23 mouse cellular contexts compared by ENCODE assay signal in genomic region chr5:77359971-77360370, GRCm38 (mm10). TPM values are rescaled to one million over a fixed set of nuclear protein-coding genes. Genes with fewer than 3 reads are reported as not detected.
DNase-seq lines count a peak whose midpoint lies in the region; ATAC-seq and TF ChIP-seq lines count a peak whose summit lies in the region.
"Had no signal": no experiment of that assay in that cellular context is flagged by ENCODE, and none has a peak within 500 bp of the region (broad histone marks: within the 10 kb centered on the region; RNA-seq: fewer than 3 reads in every experiment).

No protein-coding gene starts in this region.

- H3K9me3 ChIP-seq in kidney, embryonic 16.5 days (ENCODE audit: low read length): no peaks in the 10 kb centered on the region
- H3K9me3 ChIP-seq in E14TG2a.4 (ENCODE audit: low read length): no peaks in the 10 kb centered on the region
- H3K9me3 ChIP-seq: embryonic facial prominence, embryonic 13.5 days; forebrain, embryonic 13.5 days; G1E; heart, embryonic 10.5 days; hindbrain, embryonic 15.5 days had no signal

- H3K4me1 ChIP-seq in heart, adult 2 months (ENCODE audit: control insufficient read depth, insufficient read depth, low read length): peaks cover 35% of the 10 kb centered on the region
- H3K4me1 ChIP-seq in kidney, embryonic 16.5 days (ENCODE audit: insufficient read depth, low read length): peaks cover 63% of the 10 kb centered on the region
- H3K4me1 ChIP-seq in E14TG2a.4 (replicated peaks; ENCODE audit: low read depth, low read length): peaks cover 60% of the 10 kb centered on the region

- no peak overlapping the region for H3K9ac ChIP-seq in heart, adult 2 months (ENCODE audit: low read depth, low read length)
- H3K9ac ChIP-seq in kidney, embryonic 16.5 days (replicated peaks; ENCODE audit: low read length): no peak overlapping the region
- H3K9ac ChIP-seq: embryonic facial prominence, embryonic 13.5 days; forebrain, embryonic 13.5 days; forebrain, postnatal 0 days; hindbrain, embryonic 15.5 days had no signal

- intact Hi-C loops in heart, adult 2 months (cut with DNase I): no loop called here
- intact Hi-C loops in heart, postnatal 25 days (cut with DNase I): no loop called here

- H3K4me2 ChIP-seq in kidney, embryonic 16.5 days (replicated peaks; ENCODE audit: low read depth, low read length): no peak overlapping the region
- H3K4me2 ChIP-seq: embryonic facial prominence, embryonic 13.5 days; forebrain, embryonic 13.5 days; hindbrain, embryonic 15.5 days had no signal

- peak overlapping the region; percentile 68 for H3K27ac ChIP-seq in heart, adult 2 months
- peak overlapping the region; percentile 8; the same call in 1 of the 2 replicates for H3K27ac ChIP-seq in kidney, embryonic 16.5 days (ENCODE audit: low read length)
- H3K27ac ChIP-seq: embryonic facial prominence, embryonic 13.5 days; forebrain, embryonic 13.5 days; heart, embryonic 10.5 days; hindbrain, embryonic 15.5 days had no signal

- no peak for TF ChIP-seq CTCF in heart, adult 2 months (IDR thresholded peaks at IDR 0.05)
- no peak for TF ChIP-seq CTCF in E14TG2a.4 (conservative IDR thresholded peaks at IDR 0.05; ENCODE audit: low read length)

- H3K4me3 ChIP-seq in heart, adult 2 months: no peak overlapping the region
- H3K4me3 ChIP-seq in kidney, embryonic 16.5 days (ENCODE audit: low read length): no peak overlapping the region
- H3K4me3 ChIP-seq in E14TG2a.4 (replicated peaks; ENCODE audit: low read length): 0 out of 2 replicates have a peak overlapping the region, but pooled peaks have one; percentile 17
- H3K4me3 ChIP-seq: embryonic facial prominence, embryonic 13.5 days; forebrain, embryonic 13.5 days; heart, embryonic 10.5 days; hindbrain, embryonic 15.5 days had no signal

- no peak for TF ChIP-seq POLR2A in heart, adult 2 months (IDR thresholded peaks at IDR 0.05; ENCODE audit: insufficient read depth, low read depth, low read length)

- no peak for DNase-seq in heart, adult 2 months
- no peak for DNase-seq in heart, postnatal 25 days (ENCODE audit: low spot score)
- no peak for DNase-seq in kidney, postnatal 25 days
- peak; percentile 50 for DNase-seq in ZHBTc4 (ENCODE audit: low read depth, low spot score)
- DNase-seq in layer of hippocampus, postnatal 25 days (ENCODE audit: extremely low spot score in 1 of 2, low spot score in 1 of 2): no peak
- DNase-seq in lung, adult 18-20 months: no peak
- DNase-seq: adrenal gland, postnatal 14 days; cerebellum, adult 18-20 months; cerebellum, adult 9-11 months; cerebellum, postnatal 36 days; forebrain, postnatal 0 days; gastrocnemius, postnatal 25 days; heart, adult 11 months; heart, postnatal 36 days had no signal

- ATAC-seq in kidney, embryonic 16.5 days (ENCODE audit: low FRiP score, low TSS enrichment): no peak
- ATAC-seq: activated CD4-positive, CD25-positive, alpha-beta regulatory T cell, adult 4 months; forebrain, embryonic 13.5 days; forebrain, postnatal 0 days had no signal

- H3K36me3 ChIP-seq in heart, adult 2 months (ENCODE audit: control insufficient read depth, insufficient read depth, low read length): peaks cover 21% of the 10 kb centered on the region
- H3K36me3 ChIP-seq in kidney, embryonic 16.5 days (ENCODE audit: insufficient read depth, low read length): no peaks in the 10 kb centered on the region
- H3K36me3 ChIP-seq in E14TG2a.4 (ENCODE audit: insufficient read depth, low read length): no peaks in the 10 kb centered on the region
- H3K36me3 ChIP-seq: embryonic facial prominence, embryonic 13.5 days; G1E; heart, embryonic 10.5 days; hindbrain, embryonic 15.5 days had no signal

- no peak for TF ChIP-seq EP300 in heart, adult 2 months (IDR thresholded peaks at IDR 0.05; ENCODE audit: insufficient read depth, low read depth, low read length)

- 86% methylated on average over 4 of the region's 4 CpGs for WGBS in heart, adult 2 months
- WGBS in kidney, embryonic 16.5 days: 89% methylated on average over 4 of the region's 4 CpGs

- no peaks in the 10 kb centered on the region; the same call in 1 of the 2 replicates for H3K79me2 ChIP-seq in heart, adult 2 months (replicated peaks; ENCODE audit: control insufficient read depth, insufficient read depth, low read length)

- H3K27me3 ChIP-seq in heart, adult 2 months (ENCODE audit: control insufficient read depth, insufficient read depth, low read length): no peaks in the 10 kb centered on the region
- no peaks in the 10 kb centered on the region for H3K27me3 ChIP-seq in kidney, embryonic 16.5 days (ENCODE audit: insufficient read depth, low read length)
- H3K27me3 ChIP-seq in E14TG2a.4 (ENCODE audit: insufficient read depth, low read length): peaks cover 12% of the 10 kb centered on the region; the same call in 1 of the 2 replicates
- H3K27me3 ChIP-seq: CH12.LX; embryonic facial prominence, embryonic 13.5 days; hindbrain, embryonic 15.5 days had no signal

RNA-seq across cellular contexts. Expression of gene Igfbp7, which starts 47.9 kb away (rescaled TPM):
- 100 to 1,000 TPM; 174 to 205 TPM for total RNA-seq in heart, adult 2 months (2021)
- polyA plus RNA-seq in heart, adult 2 months (2012; rRNA removed): 342 and 353 TPM in 2 replicates
- total RNA-seq in heart, postnatal 25 days (2021): 100 to 1,000 TPM; 251 to 311 TPM
- 455 and 475 TPM in 2 replicates for polyA plus RNA-seq in kidney, embryonic 16.5 days (2015; fragmentation: Nextera tagmentation; extraction: Ambion mirVana)
- total RNA-seq in layer of hippocampus, postnatal 25 days (2021): 10 to 100 TPM; 31.2 to 33.6 TPM
- total RNA-seq: G1E had no signal
- polyA plus RNA-seq: G1E had no signal

RNA-seq across cellular contexts. Expression of gene Polr2b, which starts 50.0 kb away (rescaled TPM):
- 10 to 100 TPM; 34.1 to 34.5 TPM for total RNA-seq in heart, adult 2 months (2021)
- 25.4 and 26.8 TPM in 2 replicates for polyA plus RNA-seq in heart, adult 2 months (2012; rRNA removed)
- total RNA-seq in heart, postnatal 25 days (2021): 10 to 100 TPM; 32.2 to 34.5 TPM
- 70.5 and 70.8 TPM in 2 replicates for polyA plus RNA-seq in kidney, embryonic 16.5 days (2015; fragmentation: Nextera tagmentation; extraction: Ambion mirVana)
- 10 to 100 TPM; 48.2 to 48.8 TPM for total RNA-seq in layer of hippocampus, postnatal 25 days (2021)

RNA-seq across cellular contexts. Expression of gene Noa1, which starts 50.1 kb away (rescaled TPM):
- 10 to 100 TPM; 19.7 to 21.3 TPM for total RNA-seq in heart, adult 2 months (2021)
- polyA plus RNA-seq in heart, adult 2 months (2012; rRNA removed): 12.2 and 13.5 TPM in 2 replicates
- total RNA-seq in heart, postnatal 25 days (2021): 10 to 100 TPM; 19.0 to 21.6 TPM
- polyA plus RNA-seq in kidney, embryonic 16.5 days (2015; fragmentation: Nextera tagmentation; extraction: Ambion mirVana): 34.2 and 35.9 TPM in 2 replicates
- total RNA-seq in layer of hippocampus, postnatal 25 days (2021): 10 to 100 TPM; 25.7 to 26.4 TPM

Comparison
In these comparisons a context has a peak if more than half of its experiments do, and no peak if none do; other contexts are left out.
1. RNA of gene Igfbp7, which starts 47.9 kb away (total RNA-seq): 251 to 311 TPM in heart, postnatal 25 days and 174 to 205 TPM in heart, adult 2 months; 31.2 to 33.6 TPM in layer of hippocampus, postnatal 25 days; every median in the first group is over 4 times any median in the second.